Mouse (Mus musculus) olfactory bulb, adult 2 months (tissue): ENCODE data around the gene Gm13083.
"Not testable (repeated sequence)": the region's sequence is repeated elsewhere in the genome, so short reads cannot be mapped to it uniquely, and the experiment has no call there.

ENCODE experiments used
- CTCF ChIP-seq: fragments of 200-500 bp; IDR thresholded peaks from 2 replicates; pipeline ENCODE4 v1.5.1; 2012; ENCODE audit warnings: low read depth, mild to moderate bottlenecking, low read length, moderate library complexity; ENCODE audit not compliant: insufficient read depth
- POLR2A ChIP-seq: fragments of 200-500 bp; IDR thresholded peaks from 2 replicates; pipeline ENCODE4 v1.6.1; 2012; ENCODE audit warnings: mild to moderate bottlenecking, low read depth, low read length, moderate library complexity; ENCODE audit not compliant: insufficient read depth

DNA sequence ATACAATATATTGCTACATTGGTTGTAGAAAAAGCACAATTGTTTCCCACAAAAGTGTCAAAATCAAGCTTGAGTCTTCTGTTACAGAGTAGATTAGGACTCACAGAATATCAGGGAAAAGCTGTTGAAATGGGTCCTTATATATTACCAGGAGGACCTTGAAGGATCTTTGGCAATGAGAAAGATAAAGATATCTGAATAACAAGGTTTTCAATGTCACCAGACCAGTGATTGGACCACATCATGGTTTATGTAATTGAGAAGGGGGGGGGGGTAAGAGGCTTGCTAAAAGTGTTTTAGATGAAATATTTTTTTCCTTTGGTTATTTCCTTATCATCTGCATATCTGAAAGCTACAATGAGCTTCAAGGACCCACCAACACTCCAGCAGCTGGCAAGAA, at the start of gene Gm13083:
- not testable (repeated sequence) for TF ChIP-seq CTCF, POLR2A
